Mouse (Mus musculus) liver, adult 2 months (tissue): ENCODE results near the gene Galnt10.

Experiments
- CTCF ChIP-seq: fragments of 200-500 bp; IDR thresholded peaks from 2 replicates; pipeline ENCODE4 v1.5.1; 2011; ENCODE audit warnings: low read depth, low read length, control low read depth
- POLR2A ChIP-seq: fragments of 200-500 bp; IDR thresholded peaks from 2 replicates; pipeline ENCODE4 v1.6.1; 2011; ENCODE audit warnings: low read length, control low read depth; ENCODE audit not compliant: insufficient read depth; ENCODE audit errors: extremely low read depth

DNA sequence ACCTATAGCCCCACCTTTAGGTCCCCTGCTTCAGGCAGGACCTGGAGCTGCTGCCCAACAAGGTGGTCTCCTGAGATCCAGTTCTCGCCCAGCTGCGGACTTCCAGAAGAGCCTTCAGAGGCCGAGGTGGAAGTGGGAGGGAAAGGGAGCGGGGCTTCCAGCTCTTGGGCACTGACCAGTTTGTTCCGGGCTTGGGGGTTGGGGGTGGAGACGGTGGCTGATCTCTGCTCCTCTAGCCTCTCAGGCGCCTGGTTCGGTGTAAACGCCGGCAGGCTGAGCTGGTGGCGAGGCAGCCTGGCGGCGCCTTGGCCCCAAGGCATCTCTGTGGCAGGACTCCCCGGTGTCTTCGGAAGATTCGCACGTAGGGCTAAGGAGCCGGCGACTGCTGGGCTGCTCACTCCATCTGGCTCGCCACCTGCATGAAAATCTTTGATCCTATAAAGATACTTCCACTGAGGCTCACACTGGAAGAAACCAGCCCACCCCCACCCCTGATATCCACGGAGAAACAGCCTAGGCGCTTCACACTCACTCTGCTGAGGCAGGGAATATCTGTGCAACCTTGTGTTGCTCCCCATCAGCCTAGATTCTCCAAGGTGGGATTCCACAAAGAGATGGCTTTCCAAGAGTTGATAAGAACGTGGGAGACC is 187.4 kb downstream of the Galnt10 start, which contains the start of gene Hand1:
- no peak for TF ChIP-seq CTCF
- TF ChIP-seq POLR2A, result no peak
